Mouse (Mus musculus) macrophage (primary cell): Measurements from ENCODE around the gene Nrtn. TPM values are rescaled to one million over a fixed set of nuclear protein-coding genes. Genes with fewer than 3 reads are reported as not detected.

Experiments used
- H3K27ac ChIP-seq: fragments of 350-480 bp; formaldehyde crosslinking; 2 replicates; pipeline ENCODE4 v1.9.0; 2021
- H3K36me3 ChIP-seq: fragments of 350-480 bp; formaldehyde crosslinking; 2 replicates; pipeline ENCODE4 v1.9.0; 2021; ENCODE audit errors: inconsistent target
- H3K4me3 ChIP-seq: fragments of 350-480 bp; formaldehyde crosslinking; 2 replicates; pipeline ENCODE4 v1.9.0; 2021; ENCODE audit errors: inconsistent target
- H3K79me2 ChIP-seq: fragments of 350-480 bp; formaldehyde crosslinking; 2 replicates; pipeline ENCODE4 v1.9.0; 2021; ENCODE audit errors: inconsistent target
- WGBS: methylation state at CpG from one replicate; pipeline ENCODE4 v1.1.7; 2026; ENCODE audit warnings: inconsistent platforms; ENCODE audit not compliant: missing documents; 5-methylcytosine and 5-hydroxymethylcytosine counted together
- polyA plus RNA-seq: library from polyadenylated mRNA; stranded (reverse); fragments of 250-400 nt; gene quantifications from 3 replicates; pipeline ENCODE4 v1.2.4, GENCODE M21; 2018; ENCODE audit warnings: inconsistent platforms

Gene Nrtn
- polyA plus RNA-seq, 1 experiment from 2014 or later = not detected

DNA sequence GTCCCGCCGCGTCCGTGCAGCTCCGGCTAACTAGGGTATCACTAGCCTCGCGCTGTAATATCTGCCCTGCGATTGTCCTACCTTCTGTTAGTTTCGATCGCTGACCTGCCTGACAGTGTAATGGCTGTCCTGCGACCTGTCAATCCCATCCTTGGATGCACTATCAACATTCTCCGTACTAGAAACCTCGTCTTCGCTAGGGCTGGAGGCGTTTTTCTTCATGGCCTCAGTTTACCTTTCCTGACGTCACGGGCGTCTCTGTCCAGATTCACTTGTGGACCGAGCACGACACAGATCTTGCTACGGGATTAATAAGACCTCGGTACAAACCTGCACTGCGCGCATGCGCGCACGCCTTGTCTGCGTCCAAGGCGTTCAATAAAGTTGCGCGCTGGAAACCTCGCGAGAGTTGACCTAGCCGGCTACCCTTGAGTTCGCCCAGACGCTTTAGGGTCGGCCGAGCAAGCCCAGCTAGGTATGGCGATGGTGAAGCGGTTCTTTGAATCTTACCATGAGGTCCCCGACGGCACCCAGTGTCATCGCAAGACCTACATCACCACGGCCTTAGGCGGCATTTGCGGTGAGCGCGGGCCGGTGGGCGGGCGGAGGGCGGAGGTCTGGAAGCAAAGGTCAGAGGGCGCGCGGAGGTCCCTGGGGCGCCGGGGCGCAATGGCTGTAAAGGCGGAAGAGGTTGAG, 39.8 kb downstream of the Nrtn start, which contains the start of the genes Ndufa11 and Vmac:
Gene Ndufa11 (plus strand): TSS at position 405 of the 696 bp plus-strand sequence.
Gene Vmac (minus strand): TSS at position 660 of the 696 bp plus-strand sequence.
- WGBS = under 1% methylated on average over 59 of the region's 59 CpGs
- H3K4me3 ChIP-seq = peak within 1 kb of the TSS; percentile 86
- H3K36me3 ChIP-seq = peaks cover 9% of the 10 kb centered on the region; the same call in 1 of the 2 replicates
- peak within 1 kb of the TSS; percentile 48 for H3K27ac ChIP-seq
- peaks cover 33% of the 10 kb centered on the region for H3K79me2 ChIP-seq

DNA sequence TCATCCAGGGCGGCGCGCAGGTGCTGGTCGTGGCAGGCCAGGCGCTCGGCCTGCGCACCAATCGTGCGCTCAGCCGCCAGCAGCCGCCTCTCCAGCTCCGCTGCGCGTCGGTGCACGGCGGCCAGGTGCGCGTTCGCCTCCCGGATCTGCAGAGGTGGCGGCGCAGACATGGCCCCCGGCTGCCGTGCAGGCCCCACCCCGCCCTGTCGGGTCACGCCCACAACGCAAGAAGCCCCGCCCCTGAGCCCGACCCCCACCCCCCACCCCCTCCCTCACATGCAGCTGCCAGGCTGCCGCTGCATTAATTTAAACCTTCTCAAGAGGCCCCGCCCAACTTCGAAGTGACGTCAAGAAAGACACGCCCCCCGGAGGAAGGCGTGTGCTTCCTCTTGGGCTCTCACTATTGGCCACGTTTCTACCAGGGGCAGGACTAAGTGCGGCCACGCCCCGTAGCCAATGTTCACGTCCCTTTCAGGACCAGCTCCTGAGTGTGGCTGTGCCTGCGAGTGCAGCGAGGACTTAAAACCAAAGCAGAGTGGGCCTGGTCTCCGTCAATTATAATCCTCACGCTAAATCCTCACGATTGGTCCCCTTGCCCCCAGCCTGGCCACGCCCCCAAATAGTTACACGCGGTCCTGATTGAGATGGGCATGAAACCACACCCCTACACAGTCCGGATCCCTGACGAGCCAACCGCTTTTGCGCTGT, 40.5 kb downstream of the Nrtn start:
- peaks cover 33% of the 10 kb centered on the region for H3K79me2 ChIP-seq
- peaks cover 7% of the 10 kb centered on the region; the same call in 1 of the 2 replicates for H3K36me3 ChIP-seq
- WGBS = under 1% methylated on average over 46 of the region's 55 CpGs
- peak overlapping the region; percentile 86 for H3K4me3 ChIP-seq
- peak overlapping the region; percentile 48 for H3K27ac ChIP-seq

DNA sequence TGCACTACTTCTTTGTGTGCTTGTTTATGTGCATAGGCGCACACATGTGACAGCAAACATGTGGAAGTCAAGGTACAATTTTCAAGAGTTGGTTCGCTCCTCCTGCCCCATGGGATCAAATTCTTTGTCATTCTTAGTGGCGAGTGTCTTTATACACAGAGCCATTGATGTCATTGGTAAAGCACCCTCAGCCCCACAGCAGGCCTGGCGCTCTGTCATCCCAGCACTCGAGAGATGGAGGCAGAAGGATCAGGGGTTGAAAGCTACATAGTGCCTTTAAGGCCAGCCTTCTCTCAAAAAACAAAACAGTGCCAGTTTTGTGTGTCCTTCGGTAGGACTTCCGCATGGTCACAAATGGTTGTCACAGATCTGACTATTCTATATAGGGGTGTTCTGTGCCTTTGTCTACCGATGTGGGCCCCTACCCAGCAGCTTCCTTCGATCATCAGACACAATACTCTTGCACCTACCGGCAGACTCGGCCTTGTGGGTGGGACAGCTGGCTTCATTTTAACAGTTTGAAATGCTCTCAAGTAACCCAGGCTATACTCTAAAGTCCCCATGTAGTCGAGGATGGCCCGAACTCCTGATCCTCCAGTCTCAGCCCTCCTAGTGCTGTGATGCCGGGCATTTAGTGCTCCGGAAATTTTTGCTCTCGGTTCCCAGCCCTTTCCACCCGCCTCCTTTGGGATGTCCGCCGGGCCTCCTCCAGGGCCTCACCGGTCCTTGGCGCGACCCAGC, 41.2 kb downstream of the Nrtn start:
- Histone ChIP-seq H3K27ac (no peak overlapping the region), H3K4me3 (peak overlapping the region; percentile 32), H3K36me3 (peaks cover 11% of the 10 kb centered on the region; the same call in 1 of the 2 replicates), H3K79me2 (peaks cover 33% of the 10 kb centered on the region)
- 34% methylated on average over 22 of the region's 22 CpGs for WGBS

DNA sequence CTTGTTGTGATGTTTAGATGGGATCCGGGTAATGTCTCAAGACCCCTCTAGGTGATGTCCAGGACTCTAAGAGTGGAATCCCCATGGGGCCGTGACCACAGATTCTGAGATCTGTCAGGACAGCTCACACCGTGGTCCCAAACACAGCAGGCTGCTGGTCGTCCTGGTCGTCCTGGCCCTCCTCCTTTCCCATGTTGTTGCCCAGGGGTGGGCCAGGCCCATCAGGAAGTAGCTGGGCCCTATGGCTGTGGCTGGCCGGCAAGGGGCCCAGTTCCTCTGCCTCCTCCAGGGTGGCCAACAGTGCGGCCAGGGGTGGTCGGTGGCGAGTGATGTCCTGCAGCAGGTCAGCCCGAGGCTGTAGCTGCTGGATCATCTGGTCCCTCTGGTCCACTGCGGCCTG, 42.0 kb downstream of the Nrtn start:
- WGBS = 87% methylated on average over 11 of the region's 11 CpGs
- H3K27ac ChIP-seq = no peak overlapping the region
- peaks cover 26% of the 10 kb centered on the region for H3K79me2 ChIP-seq
- peaks cover 16% of the 10 kb centered on the region; the same call in 1 of the 2 replicates for H3K36me3 ChIP-seq
- H3K4me3 ChIP-seq = no peak overlapping the region

DNA sequence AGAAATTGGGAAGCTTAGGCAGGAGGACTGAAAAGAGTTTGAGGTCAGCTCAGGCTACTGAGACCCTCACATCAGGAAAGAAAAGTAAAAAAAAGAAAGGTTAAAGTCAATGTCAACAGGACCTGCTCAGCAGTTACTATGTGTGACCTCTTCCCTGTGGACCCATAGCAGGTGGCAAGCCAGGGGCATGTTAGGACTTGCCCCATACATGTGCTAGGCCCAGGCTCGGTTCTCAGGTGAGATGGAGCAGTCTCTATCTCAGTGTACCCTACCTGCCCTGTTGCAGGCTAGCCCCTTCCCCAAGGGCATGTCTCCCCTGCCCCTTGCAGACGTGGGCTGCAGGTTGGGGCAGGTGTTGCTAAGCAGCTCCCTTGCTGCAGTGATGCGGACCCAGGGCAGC, 47.6 kb downstream of the Nrtn start:
- Histone ChIP-seq H3K4me3 (no peak overlapping the region), H3K36me3 (peaks cover 71% of the 10 kb centered on the region), H3K79me2 (no peaks in the 10 kb centered on the region), H3K27ac (no peak overlapping the region)
- WGBS = 85% methylated on average over 3 of the region's 3 CpGs

DNA sequence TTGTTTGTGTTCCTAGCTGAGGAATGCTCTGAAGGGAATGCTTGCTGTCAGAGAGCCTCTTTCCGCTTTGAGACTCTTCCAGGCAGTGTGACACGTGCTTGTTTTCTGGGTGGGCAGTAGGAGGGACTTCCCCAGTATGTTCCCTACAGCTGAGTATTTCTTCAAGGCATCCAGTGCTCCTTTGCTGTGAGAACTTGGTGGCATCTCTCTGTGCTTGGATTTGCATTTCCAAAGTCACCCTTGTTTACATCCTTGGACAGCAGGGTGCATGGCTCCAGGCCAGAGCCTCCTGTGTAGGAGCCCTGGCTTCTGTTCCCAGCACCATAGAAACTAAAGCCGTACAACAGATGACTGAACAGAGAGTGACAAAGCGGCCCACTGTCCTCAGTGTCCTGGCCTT, 48.6 kb downstream of the Nrtn start:
- peaks cover 79% of the 10 kb centered on the region for H3K36me3 ChIP-seq
- WGBS = 100% methylated on average over 4 of the region's 4 CpGs
- no peak overlapping the region for H3K4me3 ChIP-seq
- H3K27ac ChIP-seq = no peak overlapping the region
- no peaks in the 10 kb centered on the region for H3K79me2 ChIP-seq

DNA sequence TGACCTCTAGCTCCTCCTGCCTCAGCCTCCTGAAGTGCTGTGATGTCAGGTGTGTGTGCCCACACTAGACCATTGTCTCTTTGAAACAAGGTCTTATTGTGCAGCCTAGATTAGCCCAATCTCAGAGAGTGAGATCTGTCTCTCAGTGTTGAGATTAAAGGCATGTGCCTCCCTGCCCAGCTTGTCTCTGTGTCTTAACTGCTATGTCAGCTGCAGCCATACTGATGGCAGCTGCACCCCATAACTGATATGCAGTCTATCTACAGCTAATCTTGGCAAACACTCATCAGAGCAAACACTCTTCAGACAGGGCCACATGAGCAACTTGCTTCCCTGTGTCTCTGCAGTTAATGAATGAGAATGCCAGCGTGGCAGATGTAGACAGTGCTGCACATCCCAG, 50.8 kb downstream of the Nrtn start:
- Histone ChIP-seq H3K4me3 (no peak overlapping the region), H3K36me3 (peaks cover 90% of the 10 kb centered on the region), H3K27ac (no peak overlapping the region), H3K79me2 (no peaks in the 10 kb centered on the region)
- WGBS = 71% methylated on average over 1 of the region's 1 CpGs

DNA sequence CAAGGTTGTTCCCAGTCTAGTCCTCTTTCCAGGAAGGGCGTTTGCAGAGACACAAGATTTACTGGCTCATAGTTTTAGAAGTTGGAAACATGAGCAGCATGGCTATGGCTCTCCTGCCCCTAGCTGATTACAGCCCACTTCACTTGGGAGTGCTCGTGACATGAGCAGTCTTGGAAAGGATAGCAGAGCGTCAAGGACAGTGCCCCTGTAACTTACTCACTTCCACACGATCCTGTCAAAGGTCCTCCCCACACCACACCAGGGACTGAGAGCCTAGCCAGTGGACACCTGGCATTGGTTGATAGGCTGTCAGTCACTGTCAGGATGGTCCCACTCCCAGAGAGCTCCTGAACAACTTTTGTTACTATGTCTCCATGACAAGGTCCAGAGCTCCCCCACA, 54.3 kb downstream of the Nrtn start:
- H3K36me3 ChIP-seq = peaks cover 91% of the 10 kb centered on the region
- H3K27ac ChIP-seq = no peak overlapping the region
- no peaks in the 10 kb centered on the region for H3K79me2 ChIP-seq
- no peak overlapping the region for H3K4me3 ChIP-seq
- 93% methylated on average over 4 of the region's 4 CpGs for WGBS

Other genes with a start within 250 kb of the Nrtn start
- not detected in 3 replicates for gene Znrf4, start 245.1 kb downstream of the Nrtn start, polyA plus RNA-seq
- 0.11 to 0.21 TPM in 2 of 3 replicates, not detected in the other for gene Gm20219, start 203.1 kb downstream of the Nrtn start, polyA plus RNA-seq
- gene Safb2, start 172.9 kb downstream of the Nrtn start, polyA plus RNA-seq = 63.5 to 115 TPM (median 92.8 TPM) in 3 replicates
- gene Safb, start 172.7 kb downstream of the Nrtn start, polyA plus RNA-seq = 51.7 to 66.4 TPM (median 57.5 TPM) in 3 replicates
- 47.7 to 86.1 TPM (median 67.9 TPM) in 3 replicates for gene 2410015M20Rik, start 147.8 kb downstream of the Nrtn start, polyA plus RNA-seq
- 397 to 1,686 TPM (median 1,348 TPM) in 3 replicates for gene Rpl36, start 144.1 kb downstream of the Nrtn start, polyA plus RNA-seq
- gene Lonp1, start 130.6 kb downstream of the Nrtn start, polyA plus RNA-seq = 25.9 to 34.1 TPM (median 32.5 TPM) in 3 replicates
- not detected in 3 replicates for gene Catsperd, start 129.4 kb downstream of the Nrtn start, polyA plus RNA-seq
- gene Ranbp3, start 84.2 kb downstream of the Nrtn start, polyA plus RNA-seq = 29.0 to 44.8 TPM (median 40.5 TPM) in 3 replicates
- gene Ndufa11, start 39.8 kb downstream of the Nrtn start, polyA plus RNA-seq = 42.6 to 135 TPM (median 106 TPM) in 3 replicates
- gene Vmac, start 39.5 kb downstream of the Nrtn start, polyA plus RNA-seq = 4.5 to 9.8 TPM (median 5.3 TPM) in 3 replicates
- 9.0 to 14.0 TPM (median 11.4 TPM) in 3 replicates for gene Dus3l, start 7.2 kb upstream of the Nrtn start, polyA plus RNA-seq
- gene Prr22, start 12.7 kb upstream of the Nrtn start, polyA plus RNA-seq = not detected in 3 replicates
- gene Rfx2, start 73.5 kb upstream of the Nrtn start, polyA plus RNA-seq = 0.11 TPM in 2 of 3 replicates, not detected in the other
- not detected in 3 replicates for gene Acsbg2, start 116.9 kb upstream of the Nrtn start, polyA plus RNA-seq
- 0.07 TPM in 1 of 3 replicates, not detected in the others for gene 1700061G19Rik, start 117.9 kb upstream of the Nrtn start, polyA plus RNA-seq
- gene Mllt1, start 177.9 kb upstream of the Nrtn start, polyA plus RNA-seq = 12.6 to 16.0 TPM (median 13.0 TPM) in 3 replicates
- not detected in 3 replicates for gene Acer1, start 224.6 kb upstream of the Nrtn start, polyA plus RNA-seq
- 20.0 to 37.4 TPM (median 21.4 TPM) in 3 replicates for gene Clpp, start 232.8 kb upstream of the Nrtn start, polyA plus RNA-seq
- 3.6 to 20.7 TPM (median 11.8 TPM) in 3 replicates for gene Alkbh7, start 239.8 kb upstream of the Nrtn start, polyA plus RNA-seq
- not detected in 3 replicates for gene Pspn, start 242.5 kb upstream of the Nrtn start, polyA plus RNA-seq